Mouse (Mus musculus) cerebellum, adult 2 months (tissue): ENCODE results near the gene Itga11.

Experiments used
- CTCF ChIP-seq: fragments of 200-500 bp; IDR thresholded peaks from 2 replicates; pipeline ENCODE4 v1.5.1; 2011; ENCODE audit warnings: low read depth, mild to moderate bottlenecking, control low read depth, low read length, moderate library complexity, borderline replicate concordance; ENCODE audit not compliant: insufficient read depth
- POLR2A ChIP-seq: fragments of 200-500 bp; IDR thresholded peaks from 2 replicates; pipeline ENCODE4 v1.6.1; 2011; ENCODE audit warnings: low read length, control low read depth, borderline replicate concordance; ENCODE audit not compliant: insufficient read depth

DNA sequence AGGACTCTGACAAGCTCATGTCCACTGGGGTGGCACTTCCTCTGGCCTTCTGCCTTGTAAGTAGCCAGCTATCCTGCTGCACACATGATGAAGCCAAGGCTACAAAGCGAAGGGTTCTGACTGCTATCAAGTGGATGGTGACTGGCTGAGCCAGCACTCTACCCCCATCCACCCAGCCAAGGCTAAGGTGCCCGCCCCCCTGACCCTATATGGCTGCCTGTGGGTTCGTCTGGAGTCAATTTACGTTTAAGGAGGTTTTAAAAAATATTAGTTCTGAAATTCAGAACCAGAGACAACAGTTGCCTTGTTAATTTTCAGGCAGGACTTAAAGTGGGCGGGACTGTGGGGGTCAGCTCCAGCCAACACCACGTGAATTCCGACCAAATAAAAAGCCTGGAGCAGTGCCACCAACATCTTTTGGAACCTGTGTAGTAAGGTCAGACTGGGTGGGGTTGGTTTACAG, 30.9 kb upstream of the Itga11 start:
- TF ChIP-seq CTCF (no peak), POLR2A (no peak)
